Mouse (Mus musculus): ENCODE measurements around the gene Btbd19. TPM values are rescaled to one million over a fixed set of nuclear protein-coding genes. Genes with fewer than 3 reads are reported as not detected.

Gene Btbd19
- polyA plus RNA-seq, 1 experiment from 2014 or later, result 3.5 TPM

DNA sequence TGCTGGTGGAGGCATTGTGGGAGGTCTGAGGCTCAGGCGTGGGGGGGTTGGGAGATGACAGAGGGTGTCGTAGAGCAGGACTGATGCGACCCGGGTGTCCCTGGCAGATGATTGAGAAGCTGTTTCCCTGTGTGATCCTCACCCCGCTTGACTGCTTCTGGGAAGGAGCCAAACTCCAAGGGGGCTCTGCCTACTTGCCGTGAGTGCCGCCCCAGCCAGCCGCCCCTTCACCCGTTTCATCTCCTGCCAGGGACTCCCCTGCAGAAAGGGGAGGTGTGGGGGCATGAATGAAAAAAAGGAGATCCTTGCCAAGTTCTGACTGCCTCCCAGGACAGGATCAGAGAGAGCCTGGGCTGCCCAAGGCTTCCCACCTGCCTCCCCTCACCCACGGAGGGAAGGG is 20.4 kb downstream of the Btbd19 start:
- no peaks in the 10 kb centered on the region for H3K9me3 ChIP-seq (ENCODE audit: control insufficient read depth)
- H3K4me1 ChIP-seq (replicated peaks; ENCODE audit: control insufficient read depth, insufficient read depth, low read length), result no peaks in the 10 kb centered on the region
- no peak for ATAC-seq
- no peaks in the 10 kb centered on the region for H3K27me3 ChIP-seq (replicated peaks; ENCODE audit: control insufficient read depth, insufficient read depth, low read length)
- TF ChIP-seq CTCF (IDR thresholded peaks at IDR 0.05; ENCODE audit: low read depth), result no peak
- no peak overlapping the region for H3K9ac ChIP-seq (ENCODE audit: low read depth, low read length)
- 72% methylated on average over 10 of the region's 10 CpGs for WGBS
- no peaks in the 10 kb centered on the region for H3K36me3 ChIP-seq (ENCODE audit: control insufficient read depth, insufficient read depth)
- no peak overlapping the region for H3K4me2 ChIP-seq (replicated peaks; ENCODE audit: low read depth)
- no peak overlapping the region for H3K4me3 ChIP-seq (ENCODE audit: low read depth, low read length)
- H3K27ac ChIP-seq (ENCODE audit: low read depth, low read length), result no peak overlapping the region

DNA sequence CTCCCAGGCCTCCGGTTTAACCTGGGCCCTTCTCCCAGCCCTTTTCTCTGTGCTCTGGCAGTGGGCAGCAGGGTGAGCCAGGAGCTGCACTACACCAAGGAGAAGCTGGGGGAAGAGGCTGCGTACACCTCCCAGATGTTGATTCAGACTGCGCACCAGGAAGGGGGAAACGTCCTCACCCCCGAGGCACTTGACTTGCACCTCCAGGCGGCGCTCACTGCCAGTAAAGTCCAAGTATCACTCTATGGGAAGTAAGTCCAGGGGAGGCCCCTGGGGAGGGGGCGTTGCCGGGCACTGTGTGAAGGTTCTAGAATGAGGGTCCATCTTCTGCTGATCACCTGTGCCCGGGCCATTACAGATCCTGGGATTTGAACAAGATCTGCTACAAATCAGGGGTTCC is 20.9 kb downstream of the Btbd19 start:
- no peaks in the 10 kb centered on the region for H3K4me1 ChIP-seq (replicated peaks; ENCODE audit: control insufficient read depth, insufficient read depth, low read length)
- H3K9me3 ChIP-seq (ENCODE audit: control insufficient read depth), result no peaks in the 10 kb centered on the region
- H3K27ac ChIP-seq (ENCODE audit: low read depth, low read length), result no peak overlapping the region
- WGBS, result 82% methylated on average over 10 of the region's 10 CpGs
- no peak for ATAC-seq
- TF ChIP-seq CTCF (IDR thresholded peaks at IDR 0.05; ENCODE audit: low read depth), result 0 out of 2 replicates have a peak, but pooled peaks have one; percentile 7
- no peak overlapping the region for H3K4me2 ChIP-seq (replicated peaks; ENCODE audit: low read depth)
- no peak overlapping the region for H3K9ac ChIP-seq (ENCODE audit: low read depth, low read length)
- H3K27me3 ChIP-seq (replicated peaks; ENCODE audit: control insufficient read depth, insufficient read depth, low read length), result no peaks in the 10 kb centered on the region
- no peaks in the 10 kb centered on the region for H3K36me3 ChIP-seq (ENCODE audit: control insufficient read depth, insufficient read depth)
- no peak overlapping the region for H3K4me3 ChIP-seq (ENCODE audit: low read depth, low read length)

DNA sequence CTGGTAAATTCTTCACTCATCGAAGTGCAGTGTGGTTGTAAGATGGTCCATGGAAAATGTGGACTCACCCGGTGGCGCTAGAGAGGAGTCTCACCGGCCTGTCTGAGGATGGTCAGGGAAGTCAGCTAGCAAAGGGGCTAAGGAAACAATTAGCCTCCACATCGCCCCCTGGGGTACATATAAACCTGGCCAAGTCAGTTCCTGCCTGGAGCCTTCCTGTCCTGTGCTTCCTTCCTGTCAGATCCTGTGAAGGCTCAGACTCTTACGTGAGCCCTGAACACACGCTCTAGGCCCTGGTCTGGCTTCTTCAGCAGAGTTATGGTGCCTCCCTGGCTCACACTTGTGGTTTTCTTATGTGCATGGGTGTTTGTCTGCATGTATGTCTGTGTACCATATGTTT is 24.3 kb downstream of the Btbd19 start:
- peak; percentile 66 for TF ChIP-seq CTCF (IDR thresholded peaks at IDR 0.05; ENCODE audit: low read depth)
- ATAC-seq, result no peak
- Histone ChIP-seq H3K4me3 (ENCODE audit: low read depth, low read length) (no peak overlapping the region), H3K27ac (ENCODE audit: low read depth, low read length) (no peak overlapping the region), H3K27me3 (replicated peaks; ENCODE audit: control insufficient read depth, insufficient read depth, low read length) (no peaks in the 10 kb centered on the region; the same call in 1 of the 2 replicates), H3K4me2 (replicated peaks; ENCODE audit: low read depth) (no peak overlapping the region), H3K9ac (ENCODE audit: low read depth, low read length) (no peak overlapping the region), H3K9me3 (ENCODE audit: control insufficient read depth) (no peaks in the 10 kb centered on the region), H3K36me3 (ENCODE audit: control insufficient read depth, insufficient read depth) (no peaks in the 10 kb centered on the region), H3K4me1 (replicated peaks; ENCODE audit: control insufficient read depth, insufficient read depth, low read length) (no peaks in the 10 kb centered on the region; the same call in 1 of the 2 replicates)
- WGBS, result 56% methylated on average over 7 of the region's 7 CpGs

DNA sequence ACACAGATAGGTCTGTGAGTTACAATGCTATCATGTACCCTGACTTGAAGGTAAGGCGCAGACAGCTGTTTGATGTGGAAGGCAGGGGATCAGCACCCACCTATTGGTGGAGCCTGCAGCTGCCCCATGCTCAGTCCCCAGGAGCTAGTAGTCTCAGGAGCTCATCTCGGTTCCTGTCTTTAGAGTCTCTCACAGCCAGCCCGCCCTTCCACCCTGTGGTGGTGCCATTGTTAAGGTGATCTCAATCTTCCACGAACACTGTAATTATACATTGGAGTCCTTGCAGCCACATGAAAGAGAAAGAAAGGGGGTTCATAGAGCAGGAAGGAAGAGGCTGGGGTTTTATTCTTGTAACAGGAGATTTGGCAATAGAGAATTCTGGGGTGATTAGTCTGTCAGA is 25.5 kb downstream of the Btbd19 start:
- TF ChIP-seq CTCF (IDR thresholded peaks at IDR 0.05; ENCODE audit: low read depth), result no peak
- Histone ChIP-seq H3K4me2 (replicated peaks; ENCODE audit: low read depth) (no peak overlapping the region), H3K9ac (ENCODE audit: low read depth, low read length) (no peak overlapping the region), H3K4me3 (ENCODE audit: low read depth, low read length) (no peak overlapping the region), H3K9me3 (ENCODE audit: control insufficient read depth) (no peaks in the 10 kb centered on the region), H3K4me1 (replicated peaks; ENCODE audit: control insufficient read depth, insufficient read depth, low read length) (no peaks in the 10 kb centered on the region; the same call in 1 of the 2 replicates), H3K27ac (ENCODE audit: low read depth, low read length) (no peak overlapping the region), H3K36me3 (ENCODE audit: control insufficient read depth, insufficient read depth) (no peaks in the 10 kb centered on the region), H3K27me3 (replicated peaks; ENCODE audit: control insufficient read depth, insufficient read depth, low read length) (no peaks in the 10 kb centered on the region; the same call in 1 of the 2 replicates)
- 76% methylated on average over 4 of the region's 4 CpGs for WGBS
- ATAC-seq, result no peak

DNA sequence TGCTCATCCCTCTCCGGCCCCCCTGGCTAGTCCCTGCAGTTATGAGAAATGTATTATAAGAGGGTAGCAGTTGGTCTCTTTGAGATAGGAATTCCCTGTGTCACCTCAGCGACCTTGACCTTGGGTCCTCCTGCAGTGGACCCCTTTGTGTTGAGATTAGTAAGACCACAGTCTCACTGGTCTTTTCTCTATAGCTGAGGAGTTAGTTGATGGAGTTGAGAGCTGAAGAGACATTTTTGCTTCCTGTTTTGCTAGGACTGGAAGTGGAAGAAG is 26.8 kb downstream of the Btbd19 start:
- TF ChIP-seq CTCF (IDR thresholded peaks at IDR 0.05; ENCODE audit: low read depth), result no peak
- no peak overlapping the region for H3K4me3 ChIP-seq (ENCODE audit: low read depth, low read length)
- no peak for ATAC-seq
- no peaks in the 10 kb centered on the region for H3K36me3 ChIP-seq (ENCODE audit: control insufficient read depth, insufficient read depth)
- H3K4me2 ChIP-seq (replicated peaks; ENCODE audit: low read depth), result no peak overlapping the region
- WGBS, result 43% methylated on average over 2 of the region's 2 CpGs
- no peaks in the 10 kb centered on the region for H3K9me3 ChIP-seq (ENCODE audit: control insufficient read depth)
- H3K4me1 ChIP-seq (replicated peaks; ENCODE audit: control insufficient read depth, insufficient read depth, low read length), result no peaks in the 10 kb centered on the region; the same call in 1 of the 2 replicates
- H3K27me3 ChIP-seq (replicated peaks; ENCODE audit: control insufficient read depth, insufficient read depth, low read length), result no peaks in the 10 kb centered on the region; the same call in 1 of the 2 replicates
- no peak overlapping the region for H3K9ac ChIP-seq (ENCODE audit: low read depth, low read length)
- no peak overlapping the region for H3K27ac ChIP-seq (ENCODE audit: low read depth, low read length)

DNA sequence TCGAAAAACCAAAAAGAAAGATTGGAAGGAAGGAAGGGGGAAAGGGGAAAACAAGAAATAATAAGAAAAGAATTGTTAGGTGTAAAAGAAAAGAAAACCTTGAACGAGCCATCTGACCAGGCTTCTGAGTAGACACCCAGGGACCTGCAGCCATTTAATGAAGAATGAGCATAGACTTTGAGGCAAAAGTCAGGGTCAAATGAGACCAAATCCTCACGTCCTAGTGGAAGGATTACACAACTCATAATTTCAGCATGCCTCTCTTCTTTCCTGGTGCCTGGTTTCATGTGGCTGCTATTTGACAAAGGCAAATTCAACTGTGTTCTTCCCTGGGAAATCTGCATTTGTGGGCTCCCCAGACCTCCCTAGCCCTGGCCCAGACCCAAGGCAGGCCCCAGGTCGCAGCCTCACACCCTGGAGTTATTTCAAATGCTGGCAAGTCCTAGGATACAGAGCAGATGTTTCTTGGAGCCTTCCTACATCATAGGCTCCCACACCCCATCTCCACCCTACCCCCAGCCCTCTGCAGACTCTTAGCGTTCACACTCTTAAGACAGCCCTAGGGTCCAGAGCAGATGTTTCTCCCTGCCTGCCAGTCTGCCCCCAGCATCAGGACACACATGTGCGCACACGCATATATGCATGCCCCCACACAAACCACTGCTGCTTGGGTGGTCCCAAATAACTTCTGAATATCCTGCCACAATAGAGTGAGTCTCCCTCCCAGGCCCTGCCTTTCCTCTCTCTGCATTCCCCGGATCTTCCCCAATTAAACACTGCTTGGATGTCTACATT is 27.4 kb downstream of the Btbd19 start:
- no peak for ATAC-seq
- Histone ChIP-seq H3K9ac (ENCODE audit: low read depth, low read length) (no peak overlapping the region), H3K4me3 (ENCODE audit: low read depth, low read length) (0 out of 2 replicates have a peak overlapping the region, but pooled peaks have one; percentile 5), H3K36me3 (ENCODE audit: control insufficient read depth, insufficient read depth) (no peaks in the 10 kb centered on the region), H3K27me3 (replicated peaks; ENCODE audit: control insufficient read depth, insufficient read depth, low read length) (no peaks in the 10 kb centered on the region; the same call in 1 of the 2 replicates), H3K9me3 (ENCODE audit: control insufficient read depth) (no peaks in the 10 kb centered on the region), H3K4me1 (replicated peaks; ENCODE audit: control insufficient read depth, insufficient read depth, low read length) (no peaks in the 10 kb centered on the region; the same call in 1 of the 2 replicates), H3K27ac (ENCODE audit: low read depth, low read length) (0 out of 2 replicates have a peak overlapping the region, but pooled peaks have one; percentile 15), H3K4me2 (replicated peaks; ENCODE audit: low read depth) (peak overlapping the region; percentile 35; the same call in 1 of the 2 replicates)
- 57% methylated on average over 8 of the region's 8 CpGs for WGBS
- no peak for TF ChIP-seq CTCF (IDR thresholded peaks at IDR 0.05; ENCODE audit: low read depth)

All from intestine, postnatal 0 days (tissue).